Comparison of ENCODE assay signal across 7 mouse cellular contexts in genomic region chr16:18836073-18836467, GRCm38 (mm10). TPM values are rescaled to one million over a fixed set of nuclear protein-coding genes. Genes with fewer than 3 reads are reported as not detected.
DNase-seq lines count a peak whose midpoint lies in the region; ATAC-seq and TF ChIP-seq lines count a peak whose summit lies in the region.

No protein-coding gene starts in this region.

- H3K9me3 ChIP-seq in embryonic facial prominence, embryonic 14.5 days (ENCODE audit: control insufficient read depth, low read length): no peaks in the 10 kb centered on the region
- no peaks in the 10 kb centered on the region for H3K9me3 ChIP-seq in intestine, embryonic 16.5 days (ENCODE audit: control insufficient read depth, low read length)
- H3K9me3 ChIP-seq in neural tube, embryonic 12.5 days: no peaks in the 10 kb centered on the region

- peak overlapping the region; percentile 75 for H3K4me2 ChIP-seq in embryonic facial prominence, embryonic 14.5 days (ENCODE audit: low read depth, low read length)
- H3K4me2 ChIP-seq in intestine, embryonic 16.5 days (ENCODE audit: low read depth, low read length): peak overlapping the region; percentile 74
- H3K4me2 ChIP-seq in neural tube, embryonic 12.5 days (replicated peaks): peak overlapping the region; percentile 75

- no peak for TF ChIP-seq CTCF in layer of hippocampus, adult 2 months (conservative IDR thresholded peaks at IDR 0.05)

- H3K36me3 ChIP-seq in embryonic facial prominence, embryonic 14.5 days (ENCODE audit: control insufficient read depth, insufficient read depth, low read length): peaks cover 53% of the 10 kb centered on the region
- peaks cover 13% of the 10 kb centered on the region for H3K36me3 ChIP-seq in intestine, embryonic 16.5 days (ENCODE audit: control insufficient read depth, insufficient read depth, low read length)
- peaks cover 34% of the 10 kb centered on the region for H3K36me3 ChIP-seq in neural tube, embryonic 12.5 days

- no peak overlapping the region for H3K27ac ChIP-seq in layer of hippocampus, adult 2 months
- no peak overlapping the region for H3K27ac ChIP-seq in embryonic facial prominence, embryonic 14.5 days (replicated peaks; ENCODE audit: low read depth, low read length)
- H3K27ac ChIP-seq in intestine, embryonic 16.5 days (ENCODE audit: low read length): no peak overlapping the region
- no peak overlapping the region for H3K27ac ChIP-seq in neural tube, embryonic 12.5 days

- H3K4me3 ChIP-seq in layer of hippocampus, adult 2 months: peak overlapping the region; percentile 97
- H3K4me3 ChIP-seq in embryonic facial prominence, embryonic 14.5 days (ENCODE audit: low read depth, low read length): peak overlapping the region; percentile 85
- peak overlapping the region; percentile 84 for H3K4me3 ChIP-seq in intestine, embryonic 16.5 days (ENCODE audit: low read length)
- peak overlapping the region; percentile 71 for H3K4me3 ChIP-seq in neural tube, embryonic 12.5 days

- no peaks in the 10 kb centered on the region for H3K27me3 ChIP-seq in embryonic facial prominence, embryonic 14.5 days (replicated peaks; ENCODE audit: control insufficient read depth, insufficient read depth, low read length)
- H3K27me3 ChIP-seq in intestine, embryonic 16.5 days (replicated peaks; ENCODE audit: control insufficient read depth, insufficient read depth, low read length): no peaks in the 10 kb centered on the region
- no peaks in the 10 kb centered on the region for H3K27me3 ChIP-seq in neural tube, embryonic 12.5 days (replicated peaks)

- ATAC-seq in embryonic facial prominence, embryonic 14.5 days (ENCODE audit: low read depth): peak; percentile 30
- ATAC-seq in intestine, embryonic 16.5 days: peak; percentile 70
- ATAC-seq in neural tube, embryonic 12.5 days (ENCODE audit: low FRiP score, low read depth): peak; percentile 37; the same call in 1 of the 2 replicates

- peaks cover 5% of the 10 kb centered on the region; the same call in 1 of the 2 replicates for H3K4me1 ChIP-seq in embryonic facial prominence, embryonic 14.5 days (ENCODE audit: control insufficient read depth, insufficient read depth, low read length)
- peaks cover 4% of the 10 kb centered on the region; the same call in 1 of the 2 replicates for H3K4me1 ChIP-seq in intestine, embryonic 16.5 days (ENCODE audit: control insufficient read depth, insufficient read depth, low read length)
- 0 out of 2 replicates have a peak, but pooled peaks cover 5% of the 10 kb centered on the region for H3K4me1 ChIP-seq in neural tube, embryonic 12.5 days

- WGBS in embryonic facial prominence, embryonic 14.5 days: 25% methylated on average over 3 of the region's 3 CpGs
- WGBS in intestine, embryonic 16.5 days: 28% methylated on average over 3 of the region's 3 CpGs
- WGBS in neural tube, embryonic 12.5 days: 27% methylated on average over 3 of the region's 3 CpGs

- H3K9ac ChIP-seq in embryonic facial prominence, embryonic 14.5 days (ENCODE audit: low read depth, low read length): peak overlapping the region; percentile 92
- H3K9ac ChIP-seq in intestine, embryonic 16.5 days (ENCODE audit: low read depth, low read length): peak overlapping the region; percentile 94
- H3K9ac ChIP-seq in neural tube, embryonic 12.5 days: no peak overlapping the region

- DNase-seq in layer of hippocampus, adult 2 months (ENCODE audit: low spot score in 2 of 2): no peak
- DNase-seq in layer of hippocampus, adult 11-12 months (ENCODE audit: low spot score): no peak
- no peak for DNase-seq in embryonic facial prominence, embryonic 14.5 days (ENCODE audit: low spot score)
- no peak for DNase-seq in right cerebral cortex, postnatal 36 days (ENCODE audit: low spot score in 2 of 2)
- no peak for DNase-seq in layer of hippocampus, postnatal 36 days

RNA-seq across cellular contexts. Expression of gene 2510002D24Rik, which starts 0.3 kb away (rescaled TPM):
- 10 to 100 TPM; 27.5 to 30.9 TPM for total RNA-seq in layer of hippocampus, adult 2 months (2021)
- 20.1 and 22.2 TPM in 2 replicates for polyA plus RNA-seq in embryonic facial prominence, embryonic 14.5 days (2014; fragmentation: Nextera tagmentation; extraction: Ambion mirVana)
- polyA plus RNA-seq in intestine, embryonic 16.5 days (2015; fragmentation: Nextera tagmentation; extraction: Ambion mirVana): 52.0 and 58.4 TPM in 2 replicates
- polyA plus RNA-seq in neural tube, embryonic 12.5 days (2016; fragmentation: Nextera tagmentation; extraction: Ambion mirVana): 25.5 and 27.0 TPM in 2 replicates
- total RNA-seq in layer of hippocampus, postnatal 36 days (2021): 10 to 100 TPM; 24.4 to 27.5 TPM

RNA-seq across cellular contexts. Expression of gene Gm28539, which starts 0.3 kb away (rescaled TPM):
- total RNA-seq in layer of hippocampus, adult 2 months (2021): 10 to 100 TPM in 1 of 2 experiments, 1 to 10 TPM in 1; 1.4 to 10.7 TPM
- polyA plus RNA-seq in embryonic facial prominence, embryonic 14.5 days (2014; fragmentation: Nextera tagmentation; extraction: Ambion mirVana): not detected in 2 replicates
- not detected in 2 replicates for polyA plus RNA-seq in intestine, embryonic 16.5 days (2015; fragmentation: Nextera tagmentation; extraction: Ambion mirVana)
- 0.23 TPM in 1 of 2 replicates, not detected in the other for polyA plus RNA-seq in neural tube, embryonic 12.5 days (2016; fragmentation: Nextera tagmentation; extraction: Ambion mirVana)
- total RNA-seq in layer of hippocampus, postnatal 36 days (2021): 10 to 100 TPM in 1 of 2 experiments, 1 to 10 TPM in 1; 5.4 to 12.2 TPM

RNA-seq across cellular contexts. Expression of gene Cdc45, which starts 24.3 kb away (rescaled TPM):
- total RNA-seq in layer of hippocampus, adult 2 months (2021): 1 to 10 TPM; 2.3 to 2.8 TPM
- polyA plus RNA-seq in embryonic facial prominence, embryonic 14.5 days (2014; fragmentation: Nextera tagmentation; extraction: Ambion mirVana): 34.5 and 37.8 TPM in 2 replicates
- polyA plus RNA-seq in intestine, embryonic 16.5 days (2015; fragmentation: Nextera tagmentation; extraction: Ambion mirVana): 29.5 and 33.4 TPM in 2 replicates
- 29.8 and 31.4 TPM in 2 replicates for polyA plus RNA-seq in neural tube, embryonic 12.5 days (2016; fragmentation: Nextera tagmentation; extraction: Ambion mirVana)
- total RNA-seq in layer of hippocampus, postnatal 36 days (2021): 1 to 10 TPM; 2.5 to 3.2 TPM

RNA-seq across cellular contexts. Expression of gene Ufd1, which starts 24.5 kb away (rescaled TPM):
- total RNA-seq in layer of hippocampus, adult 2 months (2021): 100 to 1,000 TPM; 111 TPM
- 49.2 and 55.5 TPM in 2 replicates for polyA plus RNA-seq in embryonic facial prominence, embryonic 14.5 days (2014; fragmentation: Nextera tagmentation; extraction: Ambion mirVana)
- 58.3 and 61.0 TPM in 2 replicates for polyA plus RNA-seq in intestine, embryonic 16.5 days (2015; fragmentation: Nextera tagmentation; extraction: Ambion mirVana)
- 107 and 111 TPM in 2 replicates for polyA plus RNA-seq in neural tube, embryonic 12.5 days (2016; fragmentation: Nextera tagmentation; extraction: Ambion mirVana)
- total RNA-seq in layer of hippocampus, postnatal 36 days (2021): 100 to 1,000 TPM in 1 of 2 experiments, 10 to 100 TPM in 1; 99.9 to 104 TPM

RNA-seq across cellular contexts. Expression of gene Mrpl40, which starts 40.6 kb away (rescaled TPM):
- total RNA-seq in layer of hippocampus, adult 2 months (2021): 10 to 100 TPM; 28.3 to 31.7 TPM
- polyA plus RNA-seq in embryonic facial prominence, embryonic 14.5 days (2014; fragmentation: Nextera tagmentation; extraction: Ambion mirVana): 57.3 and 60.9 TPM in 2 replicates
- polyA plus RNA-seq in intestine, embryonic 16.5 days (2015; fragmentation: Nextera tagmentation; extraction: Ambion mirVana): 89.1 and 97.2 TPM in 2 replicates
- polyA plus RNA-seq in neural tube, embryonic 12.5 days (2016; fragmentation: Nextera tagmentation; extraction: Ambion mirVana): 85.8 and 90.4 TPM in 2 replicates
- 10 to 100 TPM; 31.8 to 32.3 TPM for total RNA-seq in layer of hippocampus, postnatal 36 days (2021)
